Mouse (Mus musculus) heart, adult 2 months (tissue): ENCODE results near the gene Fads2.

ENCODE experiments used
- CTCF ChIP-seq: fragments of 200-600 bp; IDR thresholded peaks from 2 replicates; pipeline ENCODE4 v1.8.1; 2022; ENCODE audit warnings: antibody characterized with exemption, mild to moderate bottlenecking, moderate library complexity
- POLR2A ChIP-seq: fragments of 200-500 bp; IDR thresholded peaks from 2 replicates; pipeline ENCODE4 v1.6.1; 2011; ENCODE audit warnings: mild to moderate bottlenecking, low read depth, low read length, control low read depth; ENCODE audit not compliant: insufficient read depth

GRCm38 (mm10) chr19:10097826-10098225, 3.7 kb downstream of the Fads2 start:
- TF ChIP-seq CTCF (no peak), POLR2A (no peak)
